Mouse (Mus musculus): ENCODE measurements at regions not wholly inside any gene's neighbourhood (a gene's known extent, or its start where the extent isn't known, plus 50 kb on each side); places are given as distances from the start of the nearest gene placed in this dataset.

DNA sequence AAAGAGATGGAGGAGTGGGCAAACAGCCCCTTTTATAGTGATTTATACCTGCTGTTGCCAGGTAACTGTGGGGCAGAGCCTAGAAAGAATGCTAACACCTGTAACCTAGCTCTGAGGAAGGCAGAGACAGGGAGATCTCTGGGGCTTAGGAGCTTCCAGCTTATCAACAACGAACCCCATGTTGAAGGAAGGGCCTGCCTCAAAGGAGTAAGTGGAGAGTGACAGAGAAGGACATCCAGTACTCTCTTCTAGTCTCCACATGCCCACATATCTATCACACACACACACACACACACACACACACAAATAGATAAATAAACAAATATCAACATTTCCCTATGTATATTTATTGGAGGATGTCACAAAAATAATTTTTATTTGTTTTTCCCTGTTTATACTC is 654.6 kb downstream of the Zfp706 start:
- no peak for TF ChIP-seq POLR2A (IDR thresholded peaks at IDR 0.05; ENCODE audit: low read depth, low read length)
- no peak for TF ChIP-seq CTCF (conservative IDR thresholded peaks at IDR 0.05; ENCODE audit: insufficient read depth, insufficient read length, low read depth, low read length)

All from kidney, adult 2 months (tissue).